Mouse (Mus musculus): ENCODE results near the gene Cmip. TPM values are rescaled to one million over a fixed set of nuclear protein-coding genes. Genes with fewer than 3 reads are reported as not detected.

Cmip gene
- polyA plus RNA-seq, 1 experiment, result 16.2 TPM

DNA sequence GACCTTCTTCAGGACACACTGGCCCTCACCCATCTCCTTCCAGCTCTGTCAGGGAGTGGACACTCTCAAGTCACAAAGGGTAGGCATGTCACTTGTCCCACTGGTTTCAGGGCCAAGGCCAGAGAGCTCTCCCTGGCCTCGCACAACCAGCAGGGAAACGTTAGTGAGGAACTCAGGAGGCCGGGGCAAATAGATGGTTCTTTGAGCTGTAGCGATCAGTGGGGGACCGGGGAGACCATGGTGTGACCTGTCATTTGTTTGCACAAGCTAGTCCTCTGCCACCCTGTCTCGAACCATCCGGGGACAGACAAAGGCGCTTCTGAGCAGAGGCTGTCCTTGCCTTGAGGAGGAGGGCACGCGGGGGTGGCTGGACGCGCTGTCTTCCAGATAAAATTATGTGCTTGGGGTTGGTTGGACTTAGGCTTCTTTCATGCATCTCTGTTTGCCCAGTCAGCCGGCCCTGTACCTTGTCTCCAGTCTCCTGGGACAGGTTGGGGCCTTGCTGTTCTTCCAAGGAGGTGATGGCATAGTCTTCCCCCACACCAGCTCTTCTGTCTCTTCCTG, 99.3 kb downstream of the Cmip start:
- TF ChIP-seq CTCF (IDR thresholded peaks at IDR 0.05; ENCODE audit: control insufficient read depth, insufficient read depth, low read length) (no peak), POLR2A (IDR thresholded peaks at IDR 0.05; ENCODE audit: borderline replicate concordance, control insufficient read depth, low read depth, low read length) (no peak)
- WGBS, result 94% methylated on average over 13 of the region's 13 CpGs
- no peaks in the 10 kb centered on the region; the same call in 1 of the 2 replicates for H3K4me1 ChIP-seq (ENCODE audit: control insufficient read depth, insufficient read depth, low read length)
- H3K4me3 ChIP-seq (replicated peaks; ENCODE audit: control insufficient read depth, low read depth, low read length), result no peak overlapping the region
- no peak overlapping the region for H3K27ac ChIP-seq (ENCODE audit: control insufficient read depth, insufficient read depth, low read depth, low read length, poor library complexity)

DNA sequence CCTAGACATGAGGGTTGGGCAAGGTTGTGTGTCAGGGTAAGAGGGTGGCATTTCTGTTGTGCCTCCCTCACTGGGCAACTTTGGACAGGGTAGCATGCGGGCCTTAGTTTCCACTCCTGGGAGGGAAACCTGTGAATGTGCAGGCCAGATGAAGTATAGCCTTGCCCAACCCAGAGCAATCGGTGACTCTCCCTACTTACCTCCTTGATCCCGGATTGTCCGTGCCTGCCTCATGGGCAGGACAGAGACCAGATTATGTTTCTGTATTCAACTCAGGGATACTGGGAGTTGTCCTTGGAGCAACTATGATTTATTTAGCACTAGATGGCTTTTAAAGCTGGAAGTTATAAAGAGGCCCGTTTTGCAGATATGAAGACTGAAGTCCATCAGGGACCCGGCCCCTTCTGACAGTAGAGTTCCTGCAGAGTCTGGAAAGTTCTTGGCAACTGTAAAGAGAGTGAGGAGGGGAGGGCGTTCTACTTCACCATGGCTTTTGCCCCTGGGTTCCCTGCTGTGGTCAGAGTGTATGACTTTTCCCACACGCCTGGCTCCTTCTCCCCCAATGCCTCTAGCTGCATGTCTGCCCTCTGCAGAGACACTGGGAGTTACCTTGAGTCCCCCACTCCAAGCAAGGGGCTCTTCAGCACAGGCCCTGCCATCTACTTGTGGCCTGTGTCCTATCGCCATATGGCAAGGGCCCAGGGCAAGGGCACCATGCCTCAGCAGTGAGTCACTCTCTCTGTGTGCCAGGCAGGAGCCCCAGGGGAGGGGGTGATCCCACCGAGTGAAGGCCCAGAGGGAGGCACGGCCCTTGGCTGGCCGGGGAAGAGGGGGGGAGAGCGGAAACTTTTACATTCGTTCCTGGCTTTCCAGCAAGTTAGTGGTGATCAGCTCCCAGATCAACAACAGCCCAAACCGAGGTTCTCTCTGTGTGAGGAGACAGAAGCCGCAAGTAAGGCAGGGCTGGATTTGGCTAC, 100.9 kb downstream of the Cmip start:
- H3K4me3 ChIP-seq (replicated peaks; ENCODE audit: control insufficient read depth, low read depth, low read length), result no peak overlapping the region
- peaks cover 8% of the 10 kb centered on the region for H3K4me1 ChIP-seq (ENCODE audit: control insufficient read depth, insufficient read depth, low read length)
- TF ChIP-seq POLR2A (IDR thresholded peaks at IDR 0.05; ENCODE audit: borderline replicate concordance, control insufficient read depth, low read depth, low read length), result no peak
- no peak for TF ChIP-seq CTCF (IDR thresholded peaks at IDR 0.05; ENCODE audit: control insufficient read depth, insufficient read depth, low read length)
- 92% methylated on average over 16 of the region's 16 CpGs for WGBS
- H3K27ac ChIP-seq (ENCODE audit: control insufficient read depth, insufficient read depth, low read depth, low read length, poor library complexity), result no peak overlapping the region

DNA sequence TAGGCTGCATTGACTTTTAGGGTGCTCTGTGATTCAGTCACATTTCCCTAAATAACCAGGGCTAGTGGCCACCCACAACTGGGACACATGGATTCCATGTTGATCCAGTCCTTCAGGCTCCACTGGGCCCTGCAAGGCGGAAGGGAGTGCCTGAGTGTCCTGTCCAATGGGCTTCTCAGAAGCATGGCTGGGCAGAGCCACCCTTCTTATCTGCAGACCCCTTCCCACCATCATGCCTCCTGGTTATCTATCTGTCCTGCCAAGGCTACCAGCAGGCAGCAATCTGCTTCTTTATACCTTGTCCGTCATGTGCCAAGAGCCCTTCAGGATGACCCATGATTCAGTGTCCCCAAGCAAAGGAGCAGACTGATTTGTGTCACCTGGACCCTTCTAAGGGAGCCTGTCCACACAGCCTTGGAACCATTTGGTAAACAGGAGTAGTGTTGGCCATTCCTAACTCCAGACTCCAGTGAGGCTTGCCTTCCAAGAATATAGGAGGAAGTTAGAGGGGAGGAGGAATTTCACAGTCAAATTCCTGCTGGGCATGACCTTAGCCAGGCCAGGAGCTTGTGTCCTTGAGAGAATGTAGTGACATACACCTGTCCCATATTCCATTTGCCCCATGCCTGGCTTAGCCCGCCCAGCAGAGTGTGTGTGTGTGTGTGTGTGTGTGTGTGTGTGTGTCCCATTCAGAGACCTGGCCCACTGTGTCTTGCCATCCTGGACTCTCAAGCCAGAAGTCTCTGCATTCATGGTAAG, 103.5 kb downstream of the Cmip start:
- TF ChIP-seq POLR2A (IDR thresholded peaks at IDR 0.05; ENCODE audit: borderline replicate concordance, control insufficient read depth, low read depth, low read length) (no peak), CTCF (IDR thresholded peaks at IDR 0.05; ENCODE audit: control insufficient read depth, insufficient read depth, low read length) (no peak)
- no peak overlapping the region for H3K27ac ChIP-seq (ENCODE audit: control insufficient read depth, insufficient read depth, low read depth, low read length, poor library complexity)
- WGBS, result 73% methylated on average over 3 of the region's 3 CpGs
- H3K4me1 ChIP-seq (ENCODE audit: control insufficient read depth, insufficient read depth, low read length), result peaks cover 10% of the 10 kb centered on the region
- H3K4me3 ChIP-seq (replicated peaks; ENCODE audit: control insufficient read depth, low read depth, low read length), result no peak overlapping the region

DNA sequence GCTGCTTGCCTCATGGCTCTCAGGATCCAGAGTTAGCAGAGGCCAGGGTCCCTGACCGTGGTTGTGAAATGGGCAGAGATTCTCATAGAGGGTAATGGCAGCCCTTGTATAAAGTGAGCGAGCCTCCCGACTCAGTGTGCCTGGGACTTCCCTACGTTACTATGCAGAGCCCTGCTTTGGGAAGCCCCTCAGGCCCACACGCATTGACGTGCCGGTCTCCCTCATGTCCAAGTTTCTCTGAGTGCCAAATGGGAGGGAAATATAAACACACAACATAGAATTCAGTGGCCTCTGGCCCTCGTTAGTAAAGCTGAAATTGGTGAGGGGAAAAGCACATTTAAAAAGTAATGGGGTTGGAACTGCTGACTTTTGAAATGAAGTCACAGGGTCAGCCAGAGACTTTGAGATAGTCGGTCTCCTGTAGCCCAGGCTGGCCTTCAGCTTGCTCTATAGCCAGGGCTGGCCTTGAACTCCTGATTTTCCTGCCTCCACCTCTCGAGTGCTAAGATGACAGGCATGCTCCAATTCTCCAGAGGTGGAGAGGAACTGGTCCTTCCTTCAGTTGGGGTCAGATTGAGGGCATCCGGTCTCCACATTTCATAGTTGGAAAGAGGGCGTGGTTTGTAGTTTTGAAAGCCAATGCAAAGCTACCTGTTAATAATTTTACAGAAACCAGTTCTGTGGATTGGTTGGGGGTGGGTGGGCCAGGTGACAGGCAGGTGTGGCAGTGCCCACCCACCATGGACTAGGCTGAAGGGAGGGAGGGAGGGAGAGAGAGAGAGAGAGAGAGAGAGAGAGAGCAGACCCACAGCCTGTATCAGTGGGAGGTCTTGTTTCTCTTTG, 105.0 kb downstream of the Cmip start:
- WGBS, result 60% methylated on average over 12 of the region's 12 CpGs
- TF ChIP-seq CTCF (IDR thresholded peaks at IDR 0.05; ENCODE audit: control insufficient read depth, insufficient read depth, low read length), result no peak
- TF ChIP-seq POLR2A (IDR thresholded peaks at IDR 0.05; ENCODE audit: borderline replicate concordance, control insufficient read depth, low read depth, low read length), result no peak
- Histone ChIP-seq H3K4me3 (replicated peaks; ENCODE audit: control insufficient read depth, low read depth, low read length) (no peak overlapping the region), H3K4me1 (ENCODE audit: control insufficient read depth, insufficient read depth, low read length) (peaks cover 10% of the 10 kb centered on the region), H3K27ac (ENCODE audit: control insufficient read depth, insufficient read depth, low read depth, low read length, poor library complexity) (no peak overlapping the region)

DNA sequence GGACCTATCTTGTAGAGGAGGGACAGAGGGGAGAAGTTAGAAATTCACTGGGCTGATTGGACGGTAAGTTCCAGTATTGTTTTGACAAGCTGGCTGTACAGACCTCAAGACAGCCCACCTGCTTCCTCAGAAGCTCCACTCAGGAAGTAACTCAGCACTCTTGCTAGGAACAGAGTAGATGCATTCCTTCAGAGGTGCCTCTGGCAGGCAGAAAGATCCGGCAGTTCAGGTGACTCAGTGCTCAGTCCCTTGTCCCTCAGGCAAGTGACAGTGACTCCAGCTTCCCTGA, 105.5 kb downstream of the Cmip start:
- Histone ChIP-seq H3K4me1 (ENCODE audit: control insufficient read depth, insufficient read depth, low read length) (peaks cover 13% of the 10 kb centered on the region), H3K27ac (ENCODE audit: control insufficient read depth, insufficient read depth, low read depth, low read length, poor library complexity) (no peak overlapping the region), H3K4me3 (replicated peaks; ENCODE audit: control insufficient read depth, low read depth, low read length) (no peak overlapping the region)
- 7% methylated on average over 2 of the region's 2 CpGs for WGBS
- TF ChIP-seq CTCF (IDR thresholded peaks at IDR 0.05; ENCODE audit: control insufficient read depth, insufficient read depth, low read length) (no peak), POLR2A (IDR thresholded peaks at IDR 0.05; ENCODE audit: borderline replicate concordance, control insufficient read depth, low read depth, low read length) (no peak)

DNA sequence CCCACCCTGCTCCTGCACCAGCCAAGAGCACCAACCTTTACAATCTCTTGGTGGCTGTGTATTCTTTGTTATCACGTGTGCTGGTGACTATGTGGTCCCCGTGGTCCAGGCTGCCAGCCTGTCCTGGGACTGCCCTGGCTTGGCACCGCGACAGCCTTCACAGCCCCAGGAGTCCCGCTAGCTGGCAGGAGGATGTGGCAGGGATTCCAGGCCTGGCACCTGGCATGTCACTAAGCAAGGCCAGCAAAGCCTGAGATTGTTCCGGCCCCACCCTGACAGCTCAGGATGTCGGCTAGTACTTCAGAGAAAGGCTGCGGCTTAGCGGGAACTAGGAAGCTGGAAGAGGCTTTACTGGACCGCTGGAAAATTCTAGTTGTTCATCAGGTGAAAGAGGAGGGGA, 106.4 kb downstream of the Cmip start:
- no peak for TF ChIP-seq CTCF (IDR thresholded peaks at IDR 0.05; ENCODE audit: control insufficient read depth, insufficient read depth, low read length)
- no peak for TF ChIP-seq POLR2A (IDR thresholded peaks at IDR 0.05; ENCODE audit: borderline replicate concordance, control insufficient read depth, low read depth, low read length)
- 82% methylated on average over 10 of the region's 10 CpGs for WGBS
- H3K4me3 ChIP-seq (replicated peaks; ENCODE audit: control insufficient read depth, low read depth, low read length), result no peak overlapping the region
- H3K27ac ChIP-seq (ENCODE audit: control insufficient read depth, insufficient read depth, low read depth, low read length, poor library complexity), result no peak overlapping the region
- H3K4me1 ChIP-seq (ENCODE audit: control insufficient read depth, insufficient read depth, low read length), result peaks cover 17% of the 10 kb centered on the region

DNA sequence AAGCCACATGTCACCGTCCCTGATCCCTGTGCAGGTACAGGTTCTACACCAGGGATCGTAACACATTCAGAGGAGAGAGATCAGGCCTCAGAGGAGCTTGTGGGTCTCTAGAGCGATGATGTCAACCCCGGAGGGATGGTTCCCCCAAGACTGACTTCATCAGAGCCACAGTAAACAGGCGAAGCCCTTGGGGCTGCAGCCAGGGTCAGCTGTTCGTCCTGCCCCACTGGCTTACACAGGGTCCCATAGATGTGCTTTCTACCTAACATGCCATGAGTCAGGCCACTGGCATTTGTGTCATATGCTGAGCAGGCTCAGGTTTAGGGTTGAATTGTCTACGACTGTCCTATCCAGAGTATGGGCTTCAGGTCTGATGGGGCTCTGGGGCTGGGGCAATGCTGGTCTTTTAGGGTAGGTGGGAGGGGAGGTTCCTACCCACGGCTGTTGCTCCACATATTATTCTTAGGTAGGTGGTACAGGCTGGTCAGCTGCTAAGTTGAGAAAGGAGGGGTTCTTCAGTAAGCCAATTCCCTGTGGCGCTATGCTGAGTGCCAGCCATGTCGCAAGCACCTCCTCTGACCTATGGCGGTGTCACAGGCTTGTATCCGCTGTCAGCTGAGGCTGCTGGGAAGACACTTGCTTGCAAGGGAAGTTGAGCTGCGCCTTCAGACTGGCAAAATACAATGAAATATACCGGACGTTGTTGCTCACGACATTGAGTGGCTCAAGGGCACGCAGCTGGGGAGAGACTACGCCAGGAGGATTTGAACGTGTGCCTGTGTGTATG, 107.7 kb downstream of the Cmip start:
- no peak for TF ChIP-seq CTCF (IDR thresholded peaks at IDR 0.05; ENCODE audit: control insufficient read depth, insufficient read depth, low read length)
- TF ChIP-seq POLR2A (IDR thresholded peaks at IDR 0.05; ENCODE audit: borderline replicate concordance, control insufficient read depth, low read depth, low read length), result no peak
- Histone ChIP-seq H3K4me1 (ENCODE audit: control insufficient read depth, insufficient read depth, low read length) (peaks cover 17% of the 10 kb centered on the region), H3K4me3 (replicated peaks; ENCODE audit: control insufficient read depth, low read depth, low read length) (no peak overlapping the region), H3K27ac (ENCODE audit: control insufficient read depth, insufficient read depth, low read depth, low read length, poor library complexity) (peak overlapping the region; percentile 44)
- 58% methylated on average over 19 of the region's 19 CpGs for WGBS

Data from bone marrow, adult 2 months (tissue).